Mouse (Mus musculus) retina, postnatal 1 day (tissue): ENCODE measurements around the gene Cpne9.

Source experiments
- DNase-seq: peaks from one replicate; pipeline ENCODE4 v3.0.0-alpha.2; 2012

Cpne9 gene

GRCm38 (mm10) chr6:113343177-113344092 lies 61.3 kb downstream of the Cpne9 start, which contains the start of gene Camk1:
Camk1 (minus strand) TSS chr6:113343984.
- DNase-seq, result peak; percentile 76

- DNase-seq, result no peak
Measured at GRCm38 (mm10) chr6:113344321-113344720, 62.2 kb downstream of the Cpne9 start.

GRCm38 (mm10) chr6:113346897-113347296 lies 64.8 kb downstream of the Cpne9 start:
- DNase-seq, result no peak

DNA sequence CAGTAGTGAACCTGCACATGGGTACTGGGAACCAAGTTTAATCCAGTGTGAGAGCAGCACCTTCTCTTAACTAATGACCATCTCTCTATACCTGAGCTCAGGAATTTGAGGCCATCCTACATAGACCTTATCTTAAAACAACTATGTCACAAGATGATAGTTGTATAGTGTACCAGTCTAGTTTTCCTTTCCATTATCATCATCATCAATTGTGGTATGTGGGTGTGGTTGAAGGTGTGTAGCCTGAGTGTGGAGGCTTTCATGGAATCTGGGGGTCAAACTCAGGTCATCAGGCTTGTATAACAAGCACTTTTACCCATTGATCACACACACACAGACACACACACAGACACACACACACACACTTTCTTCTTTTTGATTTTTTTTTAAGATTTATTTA lies 68.4 kb downstream of the Cpne9 start:
- no peak for DNase-seq

GRCm38 (mm10) chr6:113351161-113351560 lies 69.1 kb downstream of the Cpne9 start:
- no peak for DNase-seq

GRCm38 (mm10) chr6:113351653-113352052 lies 69.5 kb downstream of the Cpne9 start:
- no peak for DNase-seq

GRCm38 (mm10) chr6:113352820-113353219 lies 70.7 kb downstream of the Cpne9 start:
- no peak for DNase-seq

GRCm38 (mm10) chr6:113353696-113354095 lies 71.6 kb downstream of the Cpne9 start:
- no peak for DNase-seq
